Mouse (Mus musculus) erythroblast, embryonic 14.5 days (primary cell): Measurements from ENCODE around the gene Zfp428. TPM values are rescaled to one million over a fixed set of nuclear protein-coding genes. Genes with fewer than 3 reads are reported as not detected.
"Not testable (repeated sequence)": the region's sequence is repeated elsewhere in the genome, so short reads cannot be mapped to it uniquely, and the experiment has no call there.

Experiments
- H3K27me3 ChIP-seq: 2 replicates; pipeline ENCODE4 v1.6.1; 2012; ENCODE audit warnings: inconsistent platforms; ENCODE audit not compliant: control insufficient read depth
- H3K36me3 ChIP-seq: 2 replicates; pipeline ENCODE4 v1.6.1; 2012; ENCODE audit warnings: mild to moderate bottlenecking, inconsistent platforms; ENCODE audit not compliant: control insufficient read depth
- H3K4me1 ChIP-seq: 2 replicates; pipeline ENCODE4 v1.6.1; 2012; ENCODE audit warnings: inconsistent platforms; ENCODE audit not compliant: control insufficient read depth
- H3K4me3 ChIP-seq: replicated peaks from 2 replicates; pipeline ENCODE3; 2012; ENCODE audit warnings: moderate library complexity, mild to moderate bottlenecking, inconsistent platforms
- H3K9me3 ChIP-seq: 2 replicates; pipeline ENCODE4 v1.6.1; 2012; ENCODE audit warnings: low read length, inconsistent platforms, mixed read lengths; ENCODE audit not compliant: control insufficient read depth
- GATA1 ChIP-seq: IDR thresholded peaks from 2 replicates; pipeline ENCODE4 v1.6.1; 2012; ENCODE audit warnings: low read length, inconsistent platforms, mixed read lengths
- TAL1 ChIP-seq: IDR thresholded peaks from 3 replicates; pipeline ENCODE4 v1.6.1; 2012; ENCODE audit warnings: low read length, inconsistent platforms, mixed read lengths
- polyA plus RNA-seq: library from polyadenylated mRNA; stranded (reverse); fragments of >175 nt; gene quantifications from 2 replicates; pipeline ENCODE4 v1.2.3, GENCODE M21; 2012

Gene Zfp428
- polyA plus RNA-seq, 1 experiment = 0.55 TPM

GRCm38 (mm10) chr7:24512355-24512754 lies 5.5 kb downstream of the Zfp428 start, which contains the start of gene AC161166.1:
Gene AC161166.1 (minus strand): TSS chr7:24512455.
- TF ChIP-seq TAL1 = no peak
- no peak for TF ChIP-seq GATA1
- no peaks in the 10 kb centered on the region for H3K36me3 ChIP-seq
- peaks cover 8% of the 10 kb centered on the region for H3K4me1 ChIP-seq
- no peaks in the 10 kb centered on the region for H3K9me3 ChIP-seq
- no peaks in the 10 kb centered on the region; the same call in 1 of the 2 replicates for H3K27me3 ChIP-seq
- H3K4me3 ChIP-seq = no peak within 1 kb of the TSS

- not testable (repeated sequence) for H3K4me3 ChIP-seq, H3K36me3 ChIP-seq, H3K4me1 ChIP-seq, H3K9me3 ChIP-seq, H3K27me3 ChIP-seq
Observed at GRCm38 (mm10) chr7:24516319-24516718, 9.5 kb downstream of the Zfp428 start.

- Histone ChIP-seq H3K9me3 (no peaks in the 10 kb centered on the region), H3K27me3 (no peaks in the 10 kb centered on the region), H3K4me3 (no peak overlapping the region), H3K36me3 (no peaks in the 10 kb centered on the region), H3K4me1 (no peaks in the 10 kb centered on the region)
- TF ChIP-seq GATA1 = no peak
- TF ChIP-seq TAL1 = no peak
Observed at GRCm38 (mm10) chr7:24517077-24517476, 10.3 kb downstream of the Zfp428 start.

GRCm38 (mm10) chr7:24517654-24518053 lies 10.8 kb downstream of the Zfp428 start:
- H3K27me3 ChIP-seq = no peaks in the 10 kb centered on the region
- no peaks in the 10 kb centered on the region for H3K9me3 ChIP-seq
- no peaks in the 10 kb centered on the region for H3K4me1 ChIP-seq
- no peaks in the 10 kb centered on the region for H3K36me3 ChIP-seq
- no peak for TF ChIP-seq TAL1
- no peak for TF ChIP-seq GATA1
- H3K4me3 ChIP-seq = no peak overlapping the region

- H3K9me3 ChIP-seq = no peaks in the 10 kb centered on the region
- no peaks in the 10 kb centered on the region for H3K36me3 ChIP-seq
- no peaks in the 10 kb centered on the region for H3K4me1 ChIP-seq
- no peak for TF ChIP-seq GATA1
- no peak for TF ChIP-seq TAL1
- peaks cover 2% of the 10 kb centered on the region; the same call in 1 of the 2 replicates for H3K27me3 ChIP-seq
- no peak overlapping the region for H3K4me3 ChIP-seq
Observed at GRCm38 (mm10) chr7:24519130-24519529, 12.3 kb downstream of the Zfp428 start.

GRCm38 (mm10) chr7:24520054-24520453 lies 13.2 kb downstream of the Zfp428 start:
- not testable (repeated sequence) for H3K4me3 ChIP-seq, H3K4me1 ChIP-seq, H3K36me3 ChIP-seq, H3K27me3 ChIP-seq, H3K9me3 ChIP-seq

- Histone ChIP-seq H3K27me3 (peaks cover 2% of the 10 kb centered on the region; the same call in 1 of the 2 replicates), H3K4me1 (0 out of 2 replicates have a peak, but pooled peaks cover 2% of the 10 kb centered on the region), H3K4me3 (no peak overlapping the region), H3K9me3 (no peaks in the 10 kb centered on the region), H3K36me3 (no peaks in the 10 kb centered on the region)
- TF ChIP-seq TAL1 (no peak), GATA1 (no peak)
Observed at GRCm38 (mm10) chr7:24522805-24523204, 16.0 kb downstream of the Zfp428 start.

- TF ChIP-seq TAL1 (no peak), GATA1 (no peak)
- Histone ChIP-seq H3K36me3 (no peaks in the 10 kb centered on the region), H3K4me1 (peaks cover 3% of the 10 kb centered on the region), H3K27me3 (peaks cover 2% of the 10 kb centered on the region; the same call in 1 of the 2 replicates), H3K4me3 (no peak overlapping the region), H3K9me3 (no peaks in the 10 kb centered on the region)
Observed at GRCm38 (mm10) chr7:24523723-24524122, 16.9 kb downstream of the Zfp428 start.

- Histone ChIP-seq H3K4me1 (peaks cover 16% of the 10 kb centered on the region), H3K9me3 (no peaks in the 10 kb centered on the region), H3K36me3 (no peaks in the 10 kb centered on the region), H3K27me3 (peaks cover 2% of the 10 kb centered on the region; the same call in 1 of the 2 replicates), H3K4me3 (no peak overlapping the region)
- TF ChIP-seq GATA1 (no peak), TAL1 (no peak)
Observed at GRCm38 (mm10) chr7:24524978-24525377, 18.2 kb downstream of the Zfp428 start.

- Histone ChIP-seq H3K4me1 (peaks cover 24% of the 10 kb centered on the region), H3K9me3 (no peaks in the 10 kb centered on the region), H3K4me3 (no peak overlapping the region), H3K36me3 (no peaks in the 10 kb centered on the region), H3K27me3 (peaks cover 2% of the 10 kb centered on the region; the same call in 1 of the 2 replicates)
- TF ChIP-seq TAL1 = no peak
Observed at GRCm38 (mm10) chr7:24525686-24526420, 19.0 kb downstream of the Zfp428 start.
